Mouse (Mus musculus): Measurements from ENCODE around the gene Mllt3.

The Mllt3 gene

DNA sequence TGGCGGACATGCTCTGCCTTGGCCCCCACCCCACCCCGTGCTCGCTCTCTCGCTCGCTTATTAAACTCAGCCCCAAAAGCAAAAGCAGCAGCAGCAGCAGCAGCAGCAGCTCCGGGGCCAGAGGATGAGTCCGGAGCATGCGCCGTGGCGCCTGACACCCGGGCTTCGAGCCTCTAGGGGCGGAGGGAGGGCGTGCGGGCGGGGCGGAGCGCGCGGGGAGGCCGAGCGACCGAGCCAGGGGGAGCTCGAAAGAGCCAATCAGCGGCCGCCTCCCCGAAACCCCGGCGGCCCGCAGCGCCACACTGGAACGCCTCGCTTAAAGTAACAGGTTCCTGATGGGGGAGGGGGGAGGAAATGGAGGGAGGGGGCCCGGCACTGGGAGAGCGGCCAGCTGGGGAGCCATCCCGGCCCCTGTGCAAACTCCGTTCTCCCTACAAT is at the start of gene Mllt3:
TSS of gene Mllt3 (minus strand) at position 149 of the 438 bp plus-strand sequence.
- peak; percentile 98 for DNase-seq

GRCm38 (mm10) chr4:88082381-88082780 is 49.2 kb upstream of the Mllt3 start:
- no peak for DNase-seq

- no peak for DNase-seq
Observed at GRCm38 (mm10) chr4:88081885-88082284, 48.7 kb upstream of the Mllt3 start.

- DNase-seq: no peak
Observed at GRCm38 (mm10) chr4:88081417-88081816, 48.3 kb upstream of the Mllt3 start.

DNA sequence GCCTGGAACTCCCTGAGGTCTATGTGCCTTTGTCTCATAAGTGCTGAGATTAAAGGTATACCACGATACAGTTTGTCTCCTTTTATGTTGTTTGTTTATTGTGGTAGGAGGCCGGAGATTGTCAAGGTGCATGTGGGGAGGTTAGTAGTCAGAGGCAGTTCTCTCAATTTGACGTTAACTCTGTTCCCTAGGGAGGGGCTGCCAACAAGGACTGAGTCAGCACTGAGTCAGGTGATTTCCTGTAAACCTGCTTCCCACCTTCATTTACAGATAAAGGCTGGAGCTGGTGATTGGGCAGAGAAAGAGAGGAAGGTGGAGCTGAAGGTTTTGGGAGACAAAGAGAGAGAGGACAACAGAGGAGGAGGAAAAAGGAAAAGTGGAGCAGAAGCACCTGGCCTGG is 45.8 kb upstream of the Mllt3 start:
- DNase-seq: no peak

- DNase-seq: no peak
Observed at GRCm38 (mm10) chr4:88075388-88075787, 42.2 kb upstream of the Mllt3 start.

GRCm38 (mm10) chr4:88046280-88046679 is 13.1 kb upstream of the Mllt3 start:
- no peak for DNase-seq

- DNase-seq: no peak
Observed at GRCm38 (mm10) chr4:88045151-88045550, 12.0 kb upstream of the Mllt3 start.

DNA sequence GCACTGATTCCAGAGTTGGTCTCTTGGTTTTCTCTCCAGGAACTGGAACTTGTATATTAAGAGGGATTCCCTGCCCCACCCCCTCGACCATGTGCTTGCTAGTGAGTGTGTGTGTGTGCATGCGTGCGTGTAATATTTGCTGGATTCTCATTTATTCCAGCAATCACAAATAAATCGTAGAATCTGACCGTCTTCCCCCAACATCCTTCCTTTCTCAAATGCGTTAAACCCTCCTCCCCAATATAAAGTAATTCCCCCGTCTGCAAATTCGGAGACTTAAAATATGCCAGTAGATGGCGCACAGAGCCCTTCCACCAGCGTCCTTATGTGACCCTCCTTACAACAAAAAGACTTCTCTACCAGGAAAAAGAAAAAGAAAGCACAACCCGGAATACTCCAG is 2.2 kb upstream of the Mllt3 start:
- peak; percentile 36 to 66 for DNase-seq

DNA sequence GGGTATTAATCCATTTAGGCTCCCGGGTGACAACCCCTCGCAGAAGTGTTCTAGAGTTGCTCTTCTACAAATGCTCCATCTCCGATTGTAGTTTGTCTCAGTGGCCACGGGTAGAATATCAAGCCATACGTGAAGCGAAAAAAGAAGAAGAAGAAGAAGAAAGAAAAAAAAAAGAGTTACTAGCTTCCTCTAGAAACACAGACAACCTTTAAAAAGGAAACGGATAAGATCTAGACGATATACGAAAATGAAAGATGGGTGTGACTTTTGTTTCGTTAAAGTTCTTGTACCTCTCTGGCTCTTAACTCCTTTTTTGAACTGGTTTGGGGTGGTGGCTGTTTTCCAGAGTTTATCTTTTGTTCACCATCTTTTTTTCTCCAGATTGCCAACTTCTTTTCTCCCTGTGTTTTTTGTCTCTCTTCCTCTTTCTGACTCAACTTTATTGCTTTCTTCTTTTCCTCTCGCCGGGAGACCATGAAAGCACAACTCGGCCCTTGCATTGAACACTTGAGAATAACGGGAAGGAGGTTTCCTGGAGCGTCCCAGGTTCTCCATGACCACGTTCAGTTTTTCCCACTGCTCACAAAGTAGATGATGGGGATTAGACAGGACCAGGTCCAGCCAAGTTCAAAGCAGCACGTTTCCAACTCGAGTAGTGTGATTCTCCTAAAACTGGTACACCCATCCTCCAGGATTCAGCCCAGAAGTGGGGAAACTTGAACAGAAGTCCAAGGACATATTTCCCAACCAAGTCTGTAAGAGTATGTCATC is 1.4 kb upstream of the Mllt3 start:
- DNase-seq: peak in 1 of 2 experiments; percentile 6

GRCm38 (mm10) chr4:88033729-88034386 is 694 bp upstream of the Mllt3 start:
- DNase-seq: peak; percentile 26 to 38

GRCm38 (mm10) chr4:88032151-88033098 is 739 bp downstream of the Mllt3 start:
- peak; percentile 64 to 74 for DNase-seq

DNA sequence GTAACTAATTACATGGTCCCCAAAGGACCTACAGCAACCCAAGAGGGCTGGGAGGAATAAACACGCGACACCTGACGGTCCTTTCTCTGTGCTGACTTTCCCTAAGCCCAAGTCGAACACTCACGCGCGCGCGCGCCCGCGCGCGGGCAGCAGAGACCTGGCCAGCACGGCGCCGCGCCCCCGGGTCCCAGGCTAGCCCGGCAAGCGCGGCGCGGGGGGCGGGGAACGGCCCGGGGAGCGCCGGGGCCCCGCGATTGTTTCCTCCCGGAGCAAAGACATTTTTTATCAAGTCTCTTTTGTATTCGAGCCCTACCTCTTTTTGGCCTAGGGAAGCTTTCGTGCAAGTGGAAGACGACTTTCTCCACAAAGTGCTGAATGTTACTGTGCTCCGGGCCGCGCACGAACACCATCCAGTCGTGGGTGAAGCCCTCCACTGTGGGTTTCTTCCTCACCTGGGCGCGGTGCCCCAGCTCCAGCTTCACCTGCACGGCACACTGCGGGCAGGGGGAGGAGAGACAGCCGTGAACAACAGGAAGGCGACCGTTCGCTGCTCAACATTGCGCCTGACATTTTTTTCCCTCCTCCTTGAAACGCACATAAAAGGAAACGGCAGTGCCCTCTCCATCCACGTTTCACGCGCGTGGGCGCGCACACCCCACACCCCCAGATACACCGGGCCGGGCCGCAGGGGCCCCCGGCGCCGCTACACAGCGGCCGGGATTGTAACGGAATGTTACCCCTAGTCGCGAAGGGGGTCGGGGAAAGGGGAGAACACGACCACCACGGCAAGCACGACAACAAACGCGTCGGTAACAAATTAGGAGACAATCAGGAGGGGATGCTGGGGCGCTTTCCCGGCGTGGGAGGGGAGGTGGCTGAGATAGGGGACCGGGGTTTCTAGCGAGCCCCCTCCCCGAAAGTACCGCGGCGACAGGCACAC is 1.7 kb downstream of the Mllt3 start:
- peak; percentile 57 to 70 for DNase-seq

DNA sequence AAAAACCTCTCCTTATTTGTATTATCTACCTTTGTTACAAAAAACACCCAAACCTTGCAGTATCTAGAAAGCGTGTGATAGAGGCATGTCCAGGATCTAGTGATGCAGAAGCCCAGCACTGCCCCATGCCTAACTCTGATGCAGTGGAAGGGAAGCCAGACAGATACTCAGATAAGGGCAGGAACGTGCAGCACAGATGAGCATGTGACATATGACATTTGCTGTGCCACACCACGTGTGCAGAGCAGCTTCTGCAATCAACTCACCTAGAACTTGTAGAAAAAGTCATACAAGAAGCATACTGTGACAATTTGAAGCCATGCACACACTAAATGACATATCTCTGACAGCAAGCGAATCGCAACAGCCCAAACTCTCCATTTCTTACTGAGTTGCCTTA is 9.6 kb downstream of the Mllt3 start:
- DNase-seq: no peak

DNA sequence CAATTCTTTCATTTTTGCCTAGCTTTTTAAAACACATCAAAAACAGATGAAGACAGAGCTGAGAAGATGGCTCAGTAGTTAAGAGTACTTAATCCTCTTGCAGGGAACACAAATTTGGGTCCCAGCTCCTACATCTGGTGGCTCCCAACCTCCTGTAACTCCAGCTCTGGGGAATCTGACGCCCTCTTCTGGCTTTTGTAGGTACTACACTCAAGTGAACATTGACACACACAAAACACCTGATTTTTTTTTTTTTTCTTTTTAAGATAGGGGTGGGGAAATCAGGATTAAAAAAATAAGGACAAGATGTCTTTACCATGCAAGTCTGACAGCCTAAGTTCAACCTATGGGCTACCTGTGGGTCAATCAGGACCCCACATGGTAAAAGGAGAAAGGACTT is 10.5 kb downstream of the Mllt3 start:
- no peak for DNase-seq

DNA sequence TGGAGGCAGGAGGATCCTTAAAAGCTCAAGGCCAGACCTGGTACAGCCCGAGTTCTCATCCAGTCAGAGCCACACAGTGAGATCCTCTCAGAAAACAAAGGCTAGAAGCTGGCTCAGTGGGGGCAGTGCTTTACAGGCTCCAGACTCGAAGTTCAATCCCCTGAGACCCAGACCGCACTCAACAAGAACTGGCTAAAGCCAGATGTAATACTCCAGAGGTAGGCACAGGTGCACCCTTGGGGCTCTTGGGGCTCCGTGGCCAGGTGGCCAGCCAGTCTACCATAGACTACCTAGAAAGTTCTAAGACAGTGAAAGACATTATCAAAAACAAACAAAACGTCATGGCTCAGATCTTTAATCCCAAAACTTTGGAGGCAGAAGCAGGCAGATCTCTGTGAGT is 12.7 kb downstream of the Mllt3 start:
- DNase-seq: no peak

DNA sequence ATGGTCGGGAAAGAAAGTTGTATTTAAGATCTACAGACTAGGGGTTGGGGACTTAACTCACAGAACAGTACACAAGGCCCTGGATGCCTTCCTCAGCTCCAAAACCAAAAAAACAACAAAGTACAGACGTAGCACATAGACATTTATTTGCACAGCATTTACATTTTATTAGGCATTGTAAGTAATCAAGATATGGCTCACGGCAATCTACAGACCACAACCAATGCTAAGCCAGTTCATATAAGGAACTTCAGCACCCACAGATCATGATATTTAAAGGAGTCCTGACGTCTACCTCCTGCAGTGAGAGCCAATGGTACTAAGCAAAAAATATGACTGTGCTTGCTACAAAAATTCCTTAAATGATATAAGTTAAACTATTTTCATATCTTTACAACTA is 13.5 kb downstream of the Mllt3 start:
- DNase-seq: no peak

DNA sequence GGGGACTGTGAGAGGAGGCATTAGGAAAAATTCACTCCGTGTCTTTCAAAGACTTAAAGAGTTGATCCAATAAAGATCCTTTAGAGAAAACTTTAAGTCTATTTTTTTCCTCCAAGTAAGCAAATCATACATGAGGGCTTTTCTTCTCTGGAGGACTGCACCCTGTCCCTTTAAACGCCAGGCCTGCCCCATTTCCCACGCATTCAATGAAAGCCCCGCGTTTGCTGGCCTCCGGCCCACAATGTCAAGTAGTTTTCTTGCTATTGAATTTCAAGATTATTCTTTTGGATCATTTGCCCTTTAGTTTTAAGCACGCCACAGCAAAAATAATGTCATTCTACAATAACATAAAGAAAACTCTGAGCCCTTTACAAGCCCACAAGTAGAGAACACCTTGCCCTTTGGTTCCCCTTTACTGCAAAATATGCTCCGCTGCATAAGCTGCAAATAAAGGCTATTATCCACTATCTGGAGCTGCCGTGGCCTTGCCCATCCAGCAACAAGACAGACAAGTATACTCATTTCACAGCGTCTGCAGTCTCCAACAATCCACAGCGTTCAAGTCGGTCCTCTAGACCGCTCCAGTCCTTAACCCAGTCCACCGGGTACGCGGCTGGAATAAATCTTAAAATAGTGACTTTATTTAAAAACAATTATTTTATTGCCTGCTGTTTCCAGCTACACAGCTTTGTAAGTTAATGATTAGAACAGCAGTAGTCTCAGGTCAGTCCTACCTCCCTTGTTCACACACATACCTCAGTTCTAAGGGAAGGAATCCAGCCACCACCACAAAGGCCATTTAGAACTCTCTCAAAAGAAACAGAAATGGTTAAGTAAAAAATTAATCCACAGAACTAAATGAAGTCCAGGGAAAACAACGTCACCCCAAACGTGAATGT is 15.5 kb downstream of the Mllt3 start:
- DNase-seq: peak; percentile 48 to 49

DNA sequence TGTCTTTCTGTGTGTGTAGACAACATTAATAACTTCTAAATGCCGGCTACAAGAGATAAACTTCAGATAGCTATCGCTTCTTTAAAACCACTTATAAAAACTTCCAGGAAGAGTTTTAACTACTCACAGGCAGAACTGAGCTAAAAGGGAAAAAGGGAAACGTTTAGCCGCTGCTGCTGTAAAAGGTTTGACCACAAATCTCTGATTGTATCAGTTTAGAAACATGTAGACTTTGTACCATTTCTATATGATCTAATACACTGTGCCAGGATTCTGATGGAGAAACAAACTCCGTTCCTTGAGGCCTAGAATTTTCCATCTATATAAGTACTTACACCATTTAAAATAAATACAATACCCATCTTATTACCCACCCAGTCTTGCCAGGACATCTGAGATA is 17.4 kb downstream of the Mllt3 start:
- DNase-seq: no peak

- no peak for DNase-seq
Observed at GRCm38 (mm10) chr4:88015261-88015660, 17.9 kb downstream of the Mllt3 start.

DNA sequence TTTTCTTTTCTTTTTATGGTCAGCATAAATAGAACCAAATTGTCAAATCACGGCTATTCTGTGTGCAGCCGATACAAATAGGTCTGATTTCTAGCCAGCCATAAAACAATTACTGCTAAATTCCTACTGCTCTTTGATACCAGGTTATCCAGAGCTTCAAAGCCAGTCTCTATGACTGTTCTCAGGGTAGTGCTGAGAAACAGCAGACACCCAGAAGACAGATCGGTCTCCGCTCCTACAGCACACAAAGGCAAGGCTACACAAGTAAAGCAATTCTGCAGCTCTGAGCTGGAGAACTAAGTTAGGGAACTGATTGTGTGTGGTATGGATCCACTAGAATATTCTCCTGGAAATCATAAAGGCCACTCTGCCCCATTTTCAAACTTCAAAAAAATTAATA is 20.4 kb downstream of the Mllt3 start:
- no peak for DNase-seq
